Mouse (Mus musculus) thymus, adult 2 months (tissue): ENCODE results near the gene Fbxo42.

Experiments
- CTCF ChIP-seq: fragments of 200-500 bp; IDR thresholded peaks from 2 replicates; pipeline ENCODE4 v1.5.1; 2012; ENCODE audit warnings: mild to moderate bottlenecking, control low read depth, low read length, moderate library complexity, borderline replicate concordance; ENCODE audit not compliant: control insufficient read depth, poor library complexity, insufficient read depth; ENCODE audit errors: extremely low read depth
- POLR2A ChIP-seq: fragments of 200-500 bp; IDR thresholded peaks from 2 replicates; pipeline ENCODE4 v1.6.1; 2012; ENCODE audit warnings: mild to moderate bottlenecking, low read length, control low read depth, moderate library complexity; ENCODE audit not compliant: control insufficient read depth, poor library complexity, insufficient read depth; ENCODE audit errors: extremely low read depth

DNA sequence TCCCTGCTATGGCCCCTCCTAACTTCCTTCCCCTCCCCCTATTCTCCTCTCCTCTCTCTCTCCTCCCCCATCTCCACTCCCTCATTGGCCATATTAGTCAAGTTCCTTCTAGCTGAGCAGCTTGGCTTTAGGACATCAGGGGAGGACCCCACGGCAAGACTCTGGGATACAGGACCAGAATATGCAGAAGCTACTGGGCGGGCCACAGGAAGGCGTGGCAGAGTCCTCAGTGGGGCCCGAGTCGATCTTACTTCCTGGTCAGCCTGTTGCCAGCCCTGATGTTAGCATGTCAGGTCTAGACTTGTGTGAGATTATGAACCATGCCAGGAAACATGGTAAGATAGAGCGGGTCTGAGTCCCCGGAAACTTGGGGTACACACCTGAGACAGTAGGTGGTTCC is 81.0 kb downstream of the Fbxo42 start:
- TF ChIP-seq CTCF (no peak), POLR2A (no peak)
